Mouse (Mus musculus) embryo, embryonic 11.5 days (tissue): ENCODE measurements around the gene Slc9a4.
"Not testable (repeated sequence)": the region's sequence is repeated elsewhere in the genome, so short reads cannot be mapped to it uniquely, and the experiment has no call there.

Source experiments
- DNase-seq: peaks from one replicate; pipeline ENCODE4 v3.0.0-alpha.2; 2012; ENCODE audit warnings: low read depth, low spot score

The Slc9a4 gene

DNA sequence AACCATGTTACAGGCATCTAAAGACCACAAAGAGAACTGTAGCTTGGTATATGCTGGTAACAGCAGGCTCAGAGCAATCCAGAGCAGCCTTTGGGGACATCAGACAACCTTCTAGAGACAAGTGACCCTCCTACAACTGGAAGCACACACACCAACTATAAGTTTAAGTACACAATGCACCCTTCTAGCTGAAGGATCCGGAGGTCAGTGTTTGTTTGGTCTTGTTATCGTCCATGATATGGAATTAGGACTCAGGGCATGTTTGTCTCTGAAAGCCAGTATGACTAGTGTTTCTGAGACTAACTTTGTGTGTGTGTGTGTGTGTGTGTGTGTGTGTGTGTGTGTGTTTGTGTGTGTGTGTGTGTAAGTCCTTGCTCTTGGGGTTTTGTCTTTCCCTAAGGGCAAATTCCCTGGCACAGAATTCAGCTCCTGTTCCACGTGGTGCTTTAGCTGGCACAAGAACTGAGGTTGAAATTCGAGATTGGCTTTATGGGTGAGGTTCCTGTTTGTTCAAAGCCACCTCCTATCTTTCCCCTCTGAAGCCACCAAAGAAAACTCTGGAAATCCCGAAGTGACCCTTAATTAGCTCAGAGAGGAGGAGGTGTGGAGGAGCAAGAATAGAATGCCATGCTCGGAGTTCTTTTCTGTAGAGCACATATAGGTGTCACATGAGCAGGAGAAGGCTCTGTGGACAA, 71.1 kb downstream of the Slc9a4 start:
- DNase-seq, result no peak

DNA sequence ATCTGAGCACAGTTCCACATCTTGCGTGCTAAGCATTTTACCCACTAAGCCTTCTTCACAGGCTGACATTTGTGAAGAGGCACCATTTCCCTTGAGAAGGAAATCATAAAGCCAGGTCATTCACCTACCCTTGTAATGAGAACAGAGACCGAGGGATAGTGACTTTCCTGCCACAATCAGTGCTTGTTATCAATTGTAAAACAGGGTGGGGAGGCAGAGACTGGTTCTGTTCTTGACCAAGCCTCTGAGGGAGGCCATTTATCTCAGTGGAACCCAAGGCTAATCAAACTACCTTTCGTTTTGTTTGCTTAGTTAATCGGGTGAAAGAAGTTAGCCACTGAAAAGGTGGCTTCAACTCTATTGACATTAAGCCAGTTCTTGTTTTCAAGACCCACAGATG, 77.2 kb downstream of the Slc9a4 start:
- DNase-seq, result no peak

DNA sequence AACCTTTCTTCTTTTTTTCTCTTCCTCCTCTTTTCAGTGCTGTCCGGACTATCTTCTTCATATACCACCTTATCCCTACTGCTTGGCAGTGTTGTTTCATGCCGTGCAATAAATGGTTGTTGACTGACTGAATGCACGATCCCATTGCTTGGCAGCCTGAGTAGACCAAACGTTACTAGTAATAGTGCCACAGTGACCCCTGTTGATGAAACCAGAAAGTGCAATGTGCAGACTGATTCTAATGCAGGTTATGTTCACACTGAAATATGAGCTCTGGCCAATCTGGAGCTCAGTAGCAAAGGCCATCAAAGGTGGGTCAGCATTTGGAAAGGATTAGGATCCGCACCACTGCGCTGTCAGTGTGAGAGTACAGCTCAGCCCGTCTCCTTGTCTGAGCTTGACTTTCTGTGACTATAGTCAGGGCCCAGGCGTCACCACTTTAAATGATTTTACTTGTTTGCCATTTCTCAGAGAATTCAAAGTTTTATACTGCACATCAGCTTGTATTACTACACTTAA, 78.2 kb downstream of the Slc9a4 start:
- peak; percentile 42 for DNase-seq

DNA sequence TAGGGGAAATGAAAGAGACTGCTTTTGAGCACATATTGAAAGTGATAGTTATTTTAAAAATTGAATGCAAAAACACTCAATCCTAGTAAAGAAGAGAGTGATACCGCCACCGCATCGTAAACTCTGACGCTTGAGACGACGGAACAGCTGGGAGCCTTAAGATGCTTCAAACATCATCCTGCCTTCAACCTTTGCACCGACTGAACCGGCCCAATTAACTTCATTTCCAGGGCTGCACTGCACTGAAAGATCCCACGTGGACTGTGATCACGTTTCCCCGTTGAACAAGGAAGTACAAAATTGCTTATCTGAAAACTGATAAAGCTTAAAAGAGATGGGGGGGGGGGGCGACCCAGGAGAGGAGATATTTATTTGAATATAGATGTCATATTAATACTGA, 79.1 kb downstream of the Slc9a4 start:
- DNase-seq, result no peak

DNA sequence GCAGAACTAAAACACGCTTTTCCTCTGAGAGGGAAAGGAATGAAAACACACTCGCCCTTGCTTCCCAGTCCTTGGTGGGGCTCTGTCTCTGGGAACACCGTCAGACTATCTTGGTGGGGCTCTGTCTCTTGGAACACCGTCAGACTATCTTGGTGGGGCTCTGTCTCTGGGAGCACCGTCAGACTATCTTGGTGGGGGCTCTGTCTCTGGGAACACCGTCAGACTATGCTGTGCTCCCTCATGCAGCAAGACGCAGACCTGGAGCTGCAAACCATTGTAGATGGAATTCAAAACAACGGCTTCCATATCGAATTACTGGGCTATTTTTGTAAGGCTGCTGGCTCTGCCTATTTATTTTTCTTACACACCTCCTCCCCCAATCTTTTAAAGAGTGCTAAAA, 79.6 kb downstream of the Slc9a4 start:
- DNase-seq, result no peak

DNA sequence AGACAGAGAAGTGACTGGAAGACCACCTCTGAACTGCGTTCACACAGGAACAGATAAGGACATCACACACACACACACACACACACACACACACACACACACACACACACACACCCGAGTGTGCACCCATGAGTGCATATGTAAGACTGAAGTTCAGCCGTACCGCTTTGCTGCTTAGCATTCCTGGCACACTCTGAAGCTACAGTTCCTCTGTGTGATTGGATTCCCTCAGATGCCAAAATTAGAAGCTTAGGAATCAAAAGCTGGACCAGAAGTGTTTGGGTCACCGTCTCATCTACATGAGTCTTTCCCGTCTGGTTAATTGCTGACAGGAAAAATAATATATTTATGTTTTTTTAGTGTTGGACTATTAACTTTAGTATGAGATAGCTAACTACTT, 81.0 kb downstream of the Slc9a4 start:
- no peak for DNase-seq

DNA sequence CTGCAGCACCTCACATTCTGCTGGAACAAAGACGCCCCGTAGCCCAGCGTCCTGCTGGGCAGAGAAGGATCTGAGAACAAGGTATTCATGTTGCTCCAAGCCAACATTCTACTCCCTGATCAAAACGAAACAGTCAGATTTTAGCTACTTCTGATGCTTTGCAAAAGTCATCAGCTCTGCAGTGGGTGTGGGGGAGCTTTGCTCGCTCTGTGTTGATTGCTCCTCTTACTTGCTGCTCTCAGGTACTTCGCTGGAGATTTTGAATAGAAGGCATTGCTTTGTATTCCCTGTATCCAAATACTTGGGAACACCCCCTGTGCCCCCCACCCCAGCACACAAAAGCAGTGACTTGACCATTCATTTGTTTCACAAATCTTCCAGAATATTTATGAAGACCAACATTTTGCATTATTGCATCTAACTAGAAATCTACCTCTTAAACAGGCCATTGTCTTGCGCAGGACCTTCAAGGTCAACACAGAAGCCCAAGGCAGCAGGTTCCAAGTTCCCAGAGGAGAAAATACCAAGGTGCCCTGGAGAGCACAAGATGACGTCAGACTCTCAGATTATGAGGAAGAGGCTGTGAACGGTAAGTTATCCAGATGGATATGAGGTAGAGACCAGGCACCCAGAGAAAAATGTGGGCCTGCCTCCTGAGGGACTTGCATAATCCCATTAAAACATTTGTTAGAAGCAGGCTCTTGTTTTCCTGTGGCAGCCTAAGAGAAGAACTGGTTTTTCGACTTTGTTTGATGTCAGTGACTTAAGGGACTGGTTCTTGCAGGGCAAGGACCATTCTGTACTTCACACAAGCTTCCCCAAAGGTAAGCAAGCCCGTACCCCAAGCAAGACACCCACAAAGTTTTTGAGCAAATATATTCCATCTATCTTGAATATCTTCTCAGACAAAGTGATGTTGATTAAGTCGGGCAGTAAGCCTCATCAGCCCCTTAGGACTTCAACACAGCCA, 85.8 kb downstream of the Slc9a4 start:
- DNase-seq, result no peak

DNA sequence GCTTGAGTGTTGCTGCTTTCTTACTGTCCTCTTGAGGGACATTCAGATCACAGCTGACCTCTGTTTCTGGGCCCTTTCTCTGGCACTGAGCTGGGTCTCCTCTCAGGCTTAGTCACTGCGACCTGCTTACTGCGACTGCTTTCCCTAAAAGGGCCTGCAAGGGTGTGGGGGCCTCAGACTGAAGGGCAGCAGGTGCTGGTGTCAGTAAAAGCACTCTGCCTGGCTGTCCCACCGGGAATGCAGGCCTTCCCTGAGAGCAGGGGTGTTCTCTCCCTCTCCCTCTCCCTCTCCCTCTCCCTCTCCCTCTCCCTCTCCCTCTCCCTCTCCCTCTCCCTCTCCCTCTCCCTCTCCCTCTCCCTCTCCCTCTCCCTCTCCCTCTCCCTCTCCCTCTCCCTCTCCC, 87.6 kb downstream of the Slc9a4 start:
- not testable (repeated sequence) for DNase-seq

DNA sequence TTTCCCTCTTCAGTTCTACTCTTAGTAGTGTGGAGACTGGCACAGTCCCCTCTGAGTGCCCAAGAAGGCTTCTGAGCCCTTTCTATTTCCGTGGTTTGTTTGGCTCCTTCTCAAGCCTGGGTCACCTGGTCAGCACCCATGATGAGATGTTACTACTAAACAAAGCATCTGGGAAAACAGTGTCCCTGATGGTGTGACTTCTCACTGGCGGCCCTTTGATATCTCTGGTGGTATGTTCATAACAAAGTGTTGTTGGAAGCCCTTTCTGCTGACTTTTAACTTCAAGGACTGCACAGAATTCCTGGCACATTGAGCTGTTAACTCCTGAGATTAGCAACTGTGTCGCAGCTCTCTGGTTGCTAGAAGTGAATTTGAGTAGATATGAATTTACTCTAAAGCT, 90.1 kb downstream of the Slc9a4 start:
- no peak for DNase-seq

DNA sequence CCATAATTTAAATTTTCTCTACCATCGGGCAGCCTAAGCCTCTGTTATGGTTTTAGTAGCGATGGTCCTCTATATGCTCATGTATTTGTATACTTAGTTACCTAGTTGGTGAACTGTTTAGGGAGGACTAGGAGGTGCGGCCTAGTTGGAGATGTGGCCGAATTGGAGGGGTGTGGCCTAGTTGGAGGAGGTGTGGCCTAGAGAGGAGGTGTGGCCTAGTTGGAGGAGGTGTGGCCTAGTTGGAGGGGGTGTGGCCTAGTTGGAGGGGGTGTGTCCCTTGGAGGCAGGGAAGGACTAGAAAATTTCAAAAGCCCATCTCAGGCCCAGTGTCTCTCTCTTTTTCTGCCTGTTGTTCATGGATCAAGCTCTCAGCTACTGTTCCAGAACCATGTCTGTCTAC, 91.6 kb downstream of the Slc9a4 start:
- no peak for DNase-seq

DNA sequence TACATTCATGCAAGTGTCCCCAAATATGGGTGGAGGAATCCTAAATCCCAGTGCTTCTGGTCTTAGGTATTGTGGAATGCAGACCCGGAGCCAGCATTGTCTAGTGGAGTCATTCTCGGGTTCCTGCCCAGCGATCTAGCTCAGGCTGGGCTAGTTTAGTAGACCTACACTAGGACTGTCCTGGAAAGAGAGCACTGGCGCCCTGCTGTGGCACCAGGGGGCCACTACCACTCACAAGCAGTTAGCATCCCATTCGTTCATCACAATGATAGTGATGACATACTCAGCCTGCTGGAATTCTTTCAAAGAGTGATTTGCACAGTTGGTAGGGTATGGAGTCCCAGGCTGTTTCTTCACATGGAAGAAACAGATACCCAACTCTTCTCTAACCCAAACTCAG, 97.4 kb downstream of the Slc9a4 start:
- DNase-seq, result no peak
